Mouse (Mus musculus): ENCODE measurements around the gene Tmem59l. TPM values are rescaled to one million over a fixed set of nuclear protein-coding genes. Genes with fewer than 3 reads are reported as not detected.

Tmem59l gene
- polyA plus RNA-seq, 1 experiment from 2014 or later, result 78.8 TPM

DNA sequence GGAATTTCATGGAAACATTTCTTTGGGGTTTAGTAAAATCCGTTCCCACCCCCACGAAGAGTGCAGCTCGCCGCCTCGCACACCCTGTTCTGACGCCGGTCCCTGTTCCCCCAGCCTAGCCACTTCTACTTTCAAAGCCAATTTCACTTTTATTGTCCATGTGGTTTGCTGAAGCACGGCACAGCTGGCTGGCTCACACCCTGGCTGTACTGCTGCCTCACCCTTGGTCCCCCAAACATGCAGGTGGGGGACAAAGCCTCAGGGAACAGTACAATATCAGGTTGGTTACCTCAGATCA, 24.7 kb downstream of the Tmem59l start:
- Histone ChIP-seq H3K4me2 (no peak overlapping the region), H3K27ac (no peak overlapping the region), H3K9me3 (no peaks in the 10 kb centered on the region), H3K27me3 (no peaks in the 10 kb centered on the region), H3K36me3 (peaks cover 12% of the 10 kb centered on the region), H3K9ac (no peak overlapping the region), H3K4me3 (no peak overlapping the region), H3K4me1 (replicated peaks) (peaks cover 14% of the 10 kb centered on the region)
- 93% methylated on average over 8 of the region's 8 CpGs for WGBS
- no peak for ATAC-seq (ENCODE audit: low FRiP score)

DNA sequence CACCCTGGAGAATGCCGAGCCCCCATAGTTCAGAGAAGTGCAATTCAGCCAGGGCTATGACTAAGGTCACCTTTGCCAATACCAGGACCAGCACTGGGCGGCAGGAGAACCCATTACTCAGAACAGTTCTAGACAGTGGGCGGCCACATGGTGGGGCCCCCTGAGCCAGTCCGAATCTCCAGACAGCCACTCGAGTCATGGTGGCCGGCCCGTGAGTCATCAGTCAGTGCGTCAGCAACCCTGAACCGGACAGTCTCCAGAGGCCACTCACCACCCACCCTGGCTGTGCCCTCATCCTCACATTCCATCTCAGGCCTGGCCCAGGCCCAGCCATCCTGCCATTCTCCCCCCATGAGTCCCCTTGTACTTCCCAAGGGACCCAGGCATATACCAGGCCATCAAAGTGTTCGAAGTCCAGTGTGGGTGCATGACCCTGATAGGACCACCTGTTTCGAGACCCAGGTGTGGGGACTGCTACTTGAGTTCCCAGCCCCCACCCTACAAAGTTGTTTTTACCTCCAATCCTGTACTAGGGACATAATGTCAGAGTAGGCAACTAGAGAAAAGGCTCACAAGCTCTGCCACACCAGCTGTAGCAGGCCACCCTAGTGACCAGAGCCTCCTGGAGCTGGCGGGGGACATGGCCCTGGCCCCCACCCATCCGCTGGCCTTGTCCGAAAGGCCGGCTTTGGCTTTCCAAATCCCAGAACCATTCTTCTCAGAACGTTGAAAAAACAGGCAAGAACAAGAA, 25.2 kb downstream of the Tmem59l start:
- Histone ChIP-seq H3K4me1 (replicated peaks) (peaks cover 9% of the 10 kb centered on the region), H3K4me3 (no peak overlapping the region), H3K27me3 (no peaks in the 10 kb centered on the region), H3K9me3 (no peaks in the 10 kb centered on the region), H3K9ac (no peak overlapping the region), H3K27ac (no peak overlapping the region), H3K4me2 (no peak overlapping the region), H3K36me3 (peaks cover 12% of the 10 kb centered on the region)
- ATAC-seq (ENCODE audit: low FRiP score), result 0 out of 2 replicates have a peak, but pooled peaks have one; percentile 12
- WGBS, result 91% methylated on average over 16 of the region's 16 CpGs

DNA sequence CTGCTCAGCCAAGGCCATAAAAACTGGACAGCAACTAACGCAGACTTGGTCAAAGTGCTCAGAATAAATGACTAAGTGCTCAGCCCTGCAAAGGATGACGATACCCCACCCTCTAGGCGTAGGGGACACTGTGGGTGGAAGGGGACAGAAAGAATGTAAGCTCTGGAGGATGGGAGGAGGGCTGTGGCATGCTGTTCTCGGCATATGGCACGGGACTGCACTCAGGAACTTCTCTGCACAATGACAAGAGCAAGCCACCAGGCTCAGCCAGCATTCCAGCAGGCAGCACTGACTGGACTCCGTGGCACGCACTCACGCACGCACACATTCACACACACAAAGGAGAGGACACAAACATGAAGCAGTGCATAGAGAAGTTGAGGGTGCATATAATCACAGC, 26.6 kb downstream of the Tmem59l start:
- Histone ChIP-seq H3K27me3 (no peaks in the 10 kb centered on the region), H3K9ac (no peak overlapping the region), H3K36me3 (peaks cover under 1% of the 10 kb centered on the region; the same call in 1 of the 2 replicates), H3K4me3 (no peak overlapping the region), H3K4me1 (replicated peaks) (peaks cover 8% of the 10 kb centered on the region), H3K9me3 (no peaks in the 10 kb centered on the region), H3K4me2 (no peak overlapping the region), H3K27ac (no peak overlapping the region)
- WGBS, result 85% methylated on average over 9 of the region's 9 CpGs
- ATAC-seq (ENCODE audit: low FRiP score), result no peak

DNA sequence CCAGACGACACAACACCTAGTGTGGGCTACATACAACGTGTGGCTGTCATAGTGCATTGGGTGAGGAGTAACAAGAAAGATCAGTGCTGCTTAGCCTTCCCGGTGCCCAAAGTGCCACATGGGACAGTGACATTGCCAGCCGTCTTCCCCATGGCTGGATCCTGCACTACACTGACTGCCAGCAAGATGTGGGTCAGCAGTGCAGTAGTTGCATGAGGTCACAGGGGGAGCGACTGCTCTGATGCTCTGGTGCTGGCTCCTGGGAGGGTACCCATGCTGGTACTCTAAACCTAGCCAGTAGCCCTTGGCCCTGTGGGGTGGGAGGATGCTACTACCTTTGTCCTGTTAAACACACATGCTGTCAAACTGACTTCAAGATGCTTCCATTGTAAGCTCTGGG, 27.0 kb downstream of the Tmem59l start:
- no peak overlapping the region for H3K4me2 ChIP-seq
- WGBS, result 94% methylated on average over 5 of the region's 5 CpGs
- H3K27me3 ChIP-seq, result no peaks in the 10 kb centered on the region
- H3K4me3 ChIP-seq, result no peak overlapping the region
- ATAC-seq (ENCODE audit: low FRiP score), result no peak
- peaks cover 8% of the 10 kb centered on the region for H3K4me1 ChIP-seq (replicated peaks)
- H3K9me3 ChIP-seq, result no peaks in the 10 kb centered on the region
- H3K27ac ChIP-seq, result no peak overlapping the region
- H3K36me3 ChIP-seq, result no peaks in the 10 kb centered on the region
- no peak overlapping the region for H3K9ac ChIP-seq

DNA sequence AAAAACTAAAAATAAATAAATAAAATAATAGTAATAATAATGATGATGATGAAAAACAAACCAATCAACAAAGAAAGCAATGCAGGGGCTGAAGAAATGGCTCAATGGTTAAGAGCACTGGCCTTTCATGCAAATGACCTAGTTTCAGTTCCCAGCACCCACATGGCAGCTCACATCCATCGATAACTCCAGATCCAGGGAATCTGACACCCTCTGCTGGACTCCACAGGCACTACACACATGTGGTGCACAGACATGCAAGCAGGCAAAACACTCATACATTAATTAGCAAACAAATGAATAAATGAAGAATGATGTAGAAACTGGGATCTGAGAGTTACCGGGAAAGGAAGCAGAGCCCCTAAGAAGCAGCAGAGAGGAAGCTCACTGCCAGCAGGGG, 27.5 kb downstream of the Tmem59l start:
- no peak for ATAC-seq (ENCODE audit: low FRiP score)
- no peak overlapping the region for H3K4me3 ChIP-seq
- no peak overlapping the region for H3K4me2 ChIP-seq
- 93% methylated on average over 2 of the region's 2 CpGs for WGBS
- no peak overlapping the region for H3K27ac ChIP-seq
- H3K9ac ChIP-seq, result no peak overlapping the region
- H3K27me3 ChIP-seq, result 0 out of 2 replicates have a peak, but pooled peaks cover under 1% of the 10 kb centered on the region
- no peaks in the 10 kb centered on the region for H3K36me3 ChIP-seq
- no peaks in the 10 kb centered on the region for H3K9me3 ChIP-seq
- H3K4me1 ChIP-seq (replicated peaks), result peaks cover 8% of the 10 kb centered on the region

DNA sequence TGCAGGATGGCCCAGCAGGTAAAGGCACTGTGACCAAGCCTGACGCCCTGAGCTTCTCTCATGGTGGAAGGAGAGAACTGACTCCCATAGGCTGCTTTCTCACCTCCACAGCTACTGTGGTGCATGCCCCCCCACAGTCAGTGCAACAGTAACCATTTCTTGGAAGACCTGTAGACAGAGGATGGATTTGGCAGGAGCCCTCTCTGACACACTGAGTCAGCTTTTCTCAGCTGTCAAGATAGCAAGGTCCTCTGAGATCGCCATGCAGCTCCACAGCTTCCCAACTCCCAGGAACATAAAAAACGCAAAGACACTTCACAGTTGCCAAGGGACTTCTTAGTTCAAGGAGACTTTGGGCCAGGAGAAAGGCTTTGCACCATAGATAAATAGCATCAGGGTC, 28.7 kb downstream of the Tmem59l start:
- ATAC-seq (ENCODE audit: low FRiP score), result no peak
- Histone ChIP-seq H3K4me3 (no peak overlapping the region), H3K27me3 (0 out of 2 replicates have a peak, but pooled peaks cover 3% of the 10 kb centered on the region), H3K4me2 (no peak overlapping the region), H3K4me1 (replicated peaks) (peaks cover 4% of the 10 kb centered on the region), H3K9me3 (no peaks in the 10 kb centered on the region), H3K27ac (no peak overlapping the region), H3K36me3 (no peaks in the 10 kb centered on the region), H3K9ac (no peak overlapping the region)
- WGBS, result 91% methylated on average over 3 of the region's 3 CpGs

DNA sequence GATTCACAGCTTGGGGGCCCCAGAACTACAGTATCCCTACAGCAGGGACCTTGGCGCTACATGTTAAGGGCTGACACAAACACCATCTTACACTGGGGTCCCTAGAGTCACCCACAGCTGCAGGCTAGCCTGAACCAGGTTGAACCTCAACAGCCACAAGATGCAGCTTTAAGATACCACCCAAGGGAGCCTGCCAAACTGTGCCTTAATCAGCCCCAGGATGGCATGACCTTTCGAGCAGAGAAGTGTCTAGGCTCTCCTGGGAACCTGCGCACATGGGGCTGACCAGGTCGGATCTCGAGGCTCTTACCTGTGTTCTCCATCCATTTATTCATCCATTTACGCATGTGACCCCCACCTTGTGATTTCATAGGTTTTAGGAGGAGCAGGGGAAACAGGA, 29.3 kb downstream of the Tmem59l start:
- no peaks in the 10 kb centered on the region for H3K4me1 ChIP-seq (replicated peaks)
- no peak overlapping the region for H3K27ac ChIP-seq
- H3K4me3 ChIP-seq, result no peak overlapping the region
- no peaks in the 10 kb centered on the region for H3K9me3 ChIP-seq
- 90% methylated on average over 6 of the region's 6 CpGs for WGBS
- H3K9ac ChIP-seq, result no peak overlapping the region
- no peaks in the 10 kb centered on the region for H3K36me3 ChIP-seq
- H3K4me2 ChIP-seq, result no peak overlapping the region
- 0 out of 2 replicates have a peak, but pooled peaks cover 3% of the 10 kb centered on the region for H3K27me3 ChIP-seq
- no peak for ATAC-seq (ENCODE audit: low FRiP score)

DNA sequence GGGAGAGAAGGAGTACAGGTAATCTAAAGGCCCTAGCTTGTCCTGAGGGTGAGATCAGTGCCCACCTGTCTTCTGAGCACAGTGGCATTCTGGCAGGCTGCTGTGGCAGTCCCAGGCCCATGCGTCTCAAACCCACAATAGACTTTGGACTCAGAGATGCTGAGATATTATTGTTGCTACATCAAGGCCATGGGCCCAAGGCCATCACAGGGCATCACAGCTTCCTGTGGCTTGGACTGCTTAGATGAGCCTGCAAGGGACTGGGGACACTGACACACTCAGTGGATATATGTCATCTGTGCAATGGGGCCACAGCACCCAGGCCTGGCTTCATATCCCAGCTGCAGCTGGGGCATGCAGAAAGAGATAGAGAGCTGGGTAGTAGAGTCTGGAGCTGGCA, 30.2 kb downstream of the Tmem59l start:
- no peaks in the 10 kb centered on the region for H3K4me1 ChIP-seq (replicated peaks)
- H3K27me3 ChIP-seq, result peaks cover 9% of the 10 kb centered on the region
- no peak overlapping the region for H3K4me3 ChIP-seq
- peaks cover 9% of the 10 kb centered on the region for H3K36me3 ChIP-seq
- no peak for ATAC-seq (ENCODE audit: low FRiP score)
- no peak overlapping the region for H3K4me2 ChIP-seq
- H3K9me3 ChIP-seq, result no peaks in the 10 kb centered on the region
- WGBS, result 84% methylated on average over 1 of the region's 1 CpGs
- H3K9ac ChIP-seq, result no peak overlapping the region
- H3K27ac ChIP-seq, result no peak overlapping the region

DNA sequence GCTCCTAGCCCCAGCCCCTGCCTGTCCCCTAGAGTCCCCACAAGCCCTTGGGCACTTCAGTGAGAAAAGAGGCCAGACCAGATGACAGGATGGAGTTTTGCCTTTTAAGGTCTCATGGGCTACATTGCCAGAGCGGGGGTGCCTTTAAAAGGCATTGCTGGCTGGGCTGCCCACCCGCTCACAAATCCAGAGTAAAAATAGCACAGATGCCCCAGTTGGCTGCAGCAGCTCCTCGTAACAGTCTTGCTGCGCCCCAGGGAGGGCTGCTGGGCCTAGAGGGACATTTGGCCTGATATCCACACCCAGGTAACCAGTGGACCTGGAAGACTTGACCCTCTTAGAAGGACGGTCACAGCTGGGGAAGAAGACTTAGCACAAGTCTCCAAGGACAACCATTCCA, 33.3 kb downstream of the Tmem59l start:
- no peak overlapping the region for H3K9ac ChIP-seq
- H3K36me3 ChIP-seq, result peaks cover 35% of the 10 kb centered on the region
- H3K27me3 ChIP-seq, result peaks cover 14% of the 10 kb centered on the region
- no peaks in the 10 kb centered on the region for H3K9me3 ChIP-seq
- 91% methylated on average over 5 of the region's 5 CpGs for WGBS
- H3K4me1 ChIP-seq (replicated peaks), result no peaks in the 10 kb centered on the region
- ATAC-seq (ENCODE audit: low FRiP score), result no peak
- no peak overlapping the region for H3K4me2 ChIP-seq
- H3K4me3 ChIP-seq, result no peak overlapping the region
- H3K27ac ChIP-seq, result no peak overlapping the region

DNA sequence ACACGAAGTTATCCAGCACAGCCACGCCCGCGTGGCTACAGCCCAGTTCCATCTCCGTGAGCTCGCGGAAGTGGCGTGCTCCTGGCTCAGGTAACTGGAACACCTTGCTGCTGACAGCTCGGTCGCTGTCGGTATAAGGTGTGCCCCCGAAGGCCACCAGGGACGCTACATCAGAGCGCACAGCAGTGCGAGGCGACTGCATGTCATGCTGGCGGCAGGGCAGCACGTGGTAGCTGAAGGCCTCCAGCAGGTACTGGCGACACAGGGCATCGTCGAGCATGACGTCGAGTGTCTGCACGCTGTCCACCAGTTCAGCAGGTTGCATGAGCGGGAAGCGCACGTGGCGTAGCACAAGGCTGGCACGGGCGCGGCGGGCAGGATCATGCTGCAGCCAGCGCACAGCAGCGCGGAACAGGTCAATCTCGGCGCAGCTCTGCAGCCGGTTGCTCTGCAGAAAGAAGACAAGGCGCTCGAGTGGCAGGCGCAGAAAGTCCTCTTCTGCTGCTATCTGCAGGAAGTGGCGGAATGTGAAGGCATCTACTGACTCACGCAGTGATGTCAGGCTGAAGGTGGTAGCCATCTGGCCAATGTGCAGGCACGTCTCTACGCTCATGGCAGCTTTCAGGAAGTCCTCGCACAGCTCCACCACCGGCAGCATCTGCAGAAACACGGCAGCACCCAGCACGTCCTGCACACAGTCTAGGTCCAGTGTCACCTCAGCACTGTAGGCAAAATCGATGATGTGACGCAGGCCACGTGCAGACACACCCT, 34.8 kb downstream of the Tmem59l start:
- Histone ChIP-seq H3K27ac (no peak overlapping the region), H3K9me3 (no peaks in the 10 kb centered on the region), H3K4me2 (no peak overlapping the region), H3K36me3 (peaks cover 35% of the 10 kb centered on the region), H3K9ac (no peak overlapping the region), H3K4me1 (replicated peaks) (0 out of 2 replicates have a peak, but pooled peaks cover 6% of the 10 kb centered on the region), H3K4me3 (no peak overlapping the region), H3K27me3 (peaks cover 14% of the 10 kb centered on the region)
- ATAC-seq (ENCODE audit: low FRiP score), result 0 out of 2 replicates have a peak, but pooled peaks have one; percentile 9
- WGBS, result 63% methylated on average over 52 of the region's 52 CpGs

DNA sequence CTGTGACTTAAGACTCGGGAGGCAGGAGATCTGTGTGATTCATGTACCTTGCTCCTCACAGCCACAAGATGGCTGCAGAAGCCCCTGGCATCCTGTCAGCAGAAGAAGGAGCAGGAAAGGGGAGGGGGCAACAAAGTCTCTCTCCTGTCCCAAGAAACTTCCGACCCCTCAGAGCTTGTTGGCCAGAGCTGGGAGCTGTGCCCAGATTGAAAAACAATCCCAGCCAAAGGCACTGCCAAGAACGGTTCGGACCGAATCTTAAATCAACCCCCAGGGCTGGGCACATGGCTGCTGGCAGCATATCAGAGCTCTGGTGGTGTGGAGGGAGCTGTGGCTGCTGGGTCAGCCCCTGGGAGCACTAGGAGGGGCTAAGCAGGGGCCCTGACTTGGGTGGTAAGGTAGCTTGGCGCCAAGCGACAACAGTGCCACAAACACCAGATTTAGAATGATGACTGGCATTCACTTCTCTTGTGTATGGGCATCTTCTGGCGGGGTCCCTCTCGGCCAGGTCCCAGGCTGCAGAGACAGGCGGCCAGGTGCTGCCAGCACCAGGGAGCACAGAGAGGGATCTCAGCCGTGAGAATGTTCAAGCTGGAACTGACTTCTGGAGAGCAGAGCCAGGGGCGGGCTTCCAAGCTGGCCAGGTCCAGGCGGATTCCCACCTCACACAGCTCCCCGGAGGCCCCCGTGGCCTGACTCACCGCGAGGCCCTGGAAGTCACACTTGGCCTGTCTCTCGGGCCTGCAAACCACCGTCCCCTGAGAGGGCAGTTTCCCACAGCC, 39.3 kb downstream of the Tmem59l start:
- 73% methylated on average over 18 of the region's 19 CpGs for WGBS
- H3K4me3 ChIP-seq, result no peak overlapping the region
- peaks cover 17% of the 10 kb centered on the region for H3K27me3 ChIP-seq
- no peak overlapping the region for H3K4me2 ChIP-seq
- H3K9me3 ChIP-seq, result no peaks in the 10 kb centered on the region
- ATAC-seq (ENCODE audit: low FRiP score), result peak; percentile 38
- 0 out of 2 replicates have a peak, but pooled peaks cover 6% of the 10 kb centered on the region for H3K4me1 ChIP-seq (replicated peaks)
- peak overlapping the region; percentile 52; the same call in 1 of the 2 replicates for H3K27ac ChIP-seq
- H3K36me3 ChIP-seq, result peaks cover 35% of the 10 kb centered on the region
- peak overlapping the region; percentile 51; the same call in 1 of the 2 replicates for H3K9ac ChIP-seq

DNA sequence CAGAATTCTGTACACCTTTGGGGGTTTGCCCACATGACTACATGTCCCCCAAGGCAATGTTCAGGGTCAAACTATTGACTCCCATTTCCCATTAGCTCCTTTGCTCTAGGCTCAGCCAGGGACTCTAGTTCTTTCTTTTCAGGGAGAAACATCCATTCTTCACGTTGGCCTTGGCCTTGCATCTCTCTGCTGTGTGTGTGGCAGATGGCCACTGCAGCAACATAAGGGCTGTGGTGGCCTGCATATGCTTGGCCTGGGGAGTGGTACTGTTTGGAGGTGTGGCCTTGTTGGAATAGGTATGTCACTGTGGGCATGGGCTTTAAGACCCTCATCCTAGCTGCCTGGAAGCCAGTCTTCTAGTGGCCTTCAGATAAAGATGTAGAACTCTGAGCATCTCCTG, 41.2 kb downstream of the Tmem59l start:
- ATAC-seq (ENCODE audit: low FRiP score), result no peak
- Histone ChIP-seq H3K4me3 (no peak overlapping the region), H3K9me3 (no peaks in the 10 kb centered on the region), H3K4me2 (no peak overlapping the region), H3K27ac (no peak overlapping the region), H3K27me3 (0 out of 2 replicates have a peak, but pooled peaks cover 6% of the 10 kb centered on the region), H3K9ac (no peak overlapping the region), H3K36me3 (peaks cover 17% of the 10 kb centered on the region), H3K4me1 (replicated peaks) (0 out of 2 replicates have a peak, but pooled peaks cover 6% of the 10 kb centered on the region)
- 69% methylated on average over 1 of the region's 1 CpGs for WGBS

Measured in hindbrain, embryonic 13.5 days (tissue).